Mouse (Mus musculus): ENCODE data around the gene Pik3cd.

The Pik3cd gene

DNA sequence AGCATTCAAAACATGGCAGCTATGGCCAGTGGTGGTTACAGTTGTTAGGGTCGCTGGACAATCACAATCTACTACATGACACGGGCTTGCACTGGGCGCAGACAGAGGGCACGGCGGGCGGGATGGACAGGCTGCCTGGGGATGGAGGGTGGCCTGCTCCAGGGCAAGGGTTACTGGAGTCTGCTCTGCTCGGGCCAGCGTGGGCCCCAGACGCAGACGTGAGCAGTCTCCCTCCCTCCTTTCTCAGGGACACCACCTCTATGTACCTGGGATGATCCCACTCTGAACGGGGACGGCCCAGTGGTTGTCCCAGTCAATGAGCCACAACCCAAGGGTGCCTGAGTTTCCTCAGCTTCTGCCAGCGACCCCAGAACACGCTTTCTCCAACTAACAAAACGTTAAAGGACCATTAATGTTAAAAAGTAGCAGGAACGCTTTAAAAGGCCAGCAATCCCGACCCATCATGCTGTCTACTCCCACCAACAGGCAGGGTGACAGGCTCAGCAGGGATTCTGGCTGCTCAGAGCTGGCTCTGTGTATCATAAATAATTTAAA, 22.6 kb upstream of the Pik3cd start:
- in situ Hi-C loops (cut with MboI, MseI), result no loop called here

DNA sequence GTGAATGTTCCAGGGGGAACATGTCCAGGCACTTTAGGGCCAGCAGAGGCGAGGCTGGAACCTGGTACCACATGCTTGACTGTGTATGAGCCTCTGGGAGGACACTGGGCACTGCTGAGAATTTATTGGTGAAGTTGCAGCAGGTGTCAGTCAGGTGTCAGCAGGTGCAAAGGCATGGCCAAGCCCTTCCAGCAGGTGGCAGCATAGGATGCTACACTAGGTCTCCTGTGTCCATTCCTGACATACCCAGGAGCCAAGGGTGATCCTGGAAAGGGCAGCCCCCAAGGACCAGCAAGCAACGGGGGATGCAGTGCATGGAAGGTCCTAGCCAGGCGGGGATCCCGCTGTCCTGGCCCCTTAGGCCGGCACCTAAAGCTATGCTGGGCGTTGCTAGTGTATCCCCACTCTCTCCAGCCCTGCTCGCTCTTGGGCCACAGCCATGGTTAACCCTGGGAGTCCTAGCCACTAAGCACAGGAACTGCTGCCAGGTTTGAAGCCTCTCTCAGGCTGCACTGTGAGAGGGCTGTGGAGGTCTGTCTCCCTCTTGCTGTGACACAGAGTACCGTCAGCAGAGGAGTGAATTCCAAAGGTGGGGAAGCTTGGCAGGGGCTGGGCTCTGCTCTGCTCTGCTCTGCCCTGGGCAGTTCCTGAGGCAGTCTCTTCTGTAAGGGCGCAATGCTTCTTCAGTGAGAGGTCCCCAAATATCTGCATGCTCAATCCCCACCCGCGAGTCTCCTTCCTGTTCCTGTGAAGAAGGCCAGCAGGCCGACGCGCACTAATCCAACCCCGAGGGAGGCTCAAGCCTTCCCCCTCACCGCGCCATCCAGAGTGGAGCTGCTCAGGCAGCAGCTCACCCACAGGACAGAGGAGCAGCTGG, 21.7 kb upstream of the Pik3cd start:
- in situ Hi-C loops (cut with MboI, MseI), result no loop called here

DNA sequence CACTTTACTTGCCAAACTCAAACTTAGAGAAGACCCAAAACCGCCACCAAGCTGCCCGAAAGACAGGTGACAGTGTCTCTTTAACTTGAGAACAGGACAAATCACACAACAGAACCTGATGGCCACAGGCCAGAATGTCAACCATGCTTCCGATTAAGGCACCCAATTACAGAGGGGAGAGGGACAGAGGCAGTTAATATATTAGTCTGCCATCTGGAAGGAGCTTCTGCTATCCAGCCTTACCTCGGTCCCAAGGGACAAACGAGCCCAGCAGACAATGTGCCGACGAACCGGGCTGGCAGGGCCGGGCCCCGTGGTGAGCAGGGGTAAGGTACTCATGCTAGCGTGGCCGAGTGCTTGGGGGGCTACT, 20.6 kb upstream of the Pik3cd start:
- in situ Hi-C loops (cut with MboI, MseI), result no loop called here

DNA sequence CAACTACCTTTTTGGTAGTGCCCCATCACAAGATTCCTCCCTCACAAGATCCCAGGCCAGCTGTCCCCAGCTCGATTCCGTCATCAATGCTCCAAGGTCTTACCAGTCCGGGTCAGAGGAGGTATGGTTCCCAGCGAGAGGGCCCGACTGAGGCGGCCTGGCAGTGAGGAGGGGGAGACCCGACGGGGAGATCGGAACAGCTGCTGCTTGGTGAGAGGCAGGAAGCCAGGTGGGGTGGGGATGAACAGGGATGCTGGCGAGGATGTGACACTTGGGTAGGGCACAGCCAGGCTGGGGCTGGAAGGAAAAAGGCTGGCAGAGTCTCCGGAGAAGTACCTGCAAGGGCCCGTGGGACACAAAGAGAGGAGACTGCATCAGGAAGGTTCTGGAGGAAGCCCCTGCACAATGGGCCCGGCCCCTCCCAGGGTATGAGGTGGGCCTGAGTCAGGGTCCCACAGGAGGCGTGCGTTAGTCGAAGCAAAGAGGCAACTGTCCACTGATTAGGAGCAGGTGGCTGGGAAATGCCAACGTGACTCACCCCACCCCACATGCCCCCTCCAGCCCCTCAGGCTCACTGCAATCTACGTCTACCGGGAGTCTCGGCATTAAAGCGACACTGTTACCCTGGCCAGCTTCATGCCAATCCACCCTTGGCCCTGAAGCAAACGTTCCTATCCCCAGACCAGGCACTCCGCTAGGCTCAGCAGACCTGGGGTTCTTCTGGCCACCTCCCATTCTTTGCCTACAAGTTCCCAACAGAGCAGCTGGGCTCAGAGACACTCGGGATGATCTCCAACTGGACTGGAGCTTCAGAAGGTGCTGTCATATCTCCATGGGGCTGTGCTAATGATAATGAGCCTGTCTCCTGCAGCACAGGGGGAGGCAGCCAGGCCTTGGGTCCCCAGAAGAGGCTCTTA, 20.0 kb upstream of the Pik3cd start:
- in situ Hi-C loops (cut with MboI, MseI), result no loop called here

DNA sequence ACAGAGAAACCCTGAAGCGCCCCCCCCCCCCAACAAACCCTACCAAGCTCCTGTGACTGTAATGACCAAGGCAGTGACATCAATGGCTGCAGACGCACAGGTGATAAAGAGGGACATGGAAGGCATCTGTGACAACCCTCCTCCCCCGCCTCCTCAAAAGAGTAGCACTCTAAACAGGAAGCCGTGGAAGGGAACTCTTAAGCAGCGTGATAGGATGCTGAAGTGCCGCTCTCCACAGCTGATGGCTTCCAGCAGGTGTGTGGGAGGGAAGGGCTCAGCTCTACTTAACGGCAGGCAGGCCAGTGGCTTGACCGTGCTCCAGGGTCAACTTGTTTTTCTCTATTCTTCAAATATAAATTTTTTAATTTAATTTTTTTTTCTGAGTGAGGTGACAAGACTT, 18.8 kb upstream of the Pik3cd start:
- in situ Hi-C loops (cut with MboI, MseI), result no loop called here

DNA sequence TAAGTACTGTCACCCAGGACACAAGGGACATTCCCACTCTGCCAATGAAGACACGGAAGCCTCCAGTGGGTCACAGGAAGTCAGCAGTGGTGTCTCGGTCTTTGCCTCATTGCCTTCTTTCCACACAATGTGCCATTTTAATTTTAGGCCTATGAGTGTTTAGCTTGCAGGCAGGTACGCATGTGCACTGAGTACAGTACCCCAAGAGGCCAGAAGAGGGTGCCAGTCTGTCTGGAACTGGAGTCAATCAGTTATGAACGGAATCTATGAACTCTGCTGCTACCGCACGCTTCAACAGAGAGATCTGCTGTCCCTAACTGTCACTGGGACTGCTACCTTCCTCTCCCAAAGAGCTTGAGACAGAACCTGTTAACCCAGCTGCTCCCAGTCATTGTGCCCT, 17.3 kb upstream of the Pik3cd start:
- in situ Hi-C loops (cut with MboI, MseI), result no loop called here

DNA sequence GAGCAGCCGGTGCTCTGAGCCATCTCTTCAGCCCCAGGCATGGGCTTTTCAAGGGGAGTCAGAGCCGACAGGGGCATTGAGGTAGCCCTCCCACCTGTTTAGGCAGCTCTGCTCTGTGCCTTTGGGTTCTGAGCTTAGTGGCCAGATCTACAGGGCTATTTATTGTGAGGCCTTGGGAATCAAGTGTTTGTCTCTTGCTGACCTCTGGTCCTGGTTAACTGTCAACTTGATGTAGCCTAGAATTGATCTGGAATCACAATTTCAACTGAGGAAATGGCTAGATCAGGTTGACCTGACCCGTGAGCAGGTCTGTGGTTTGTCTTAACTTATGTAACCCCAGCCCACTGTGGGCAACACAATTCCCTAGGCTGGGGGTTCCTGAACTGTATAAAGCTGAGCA, 12.2 kb upstream of the Pik3cd start:
- in situ Hi-C loops (cut with MboI, MseI), result no loop called here

DNA sequence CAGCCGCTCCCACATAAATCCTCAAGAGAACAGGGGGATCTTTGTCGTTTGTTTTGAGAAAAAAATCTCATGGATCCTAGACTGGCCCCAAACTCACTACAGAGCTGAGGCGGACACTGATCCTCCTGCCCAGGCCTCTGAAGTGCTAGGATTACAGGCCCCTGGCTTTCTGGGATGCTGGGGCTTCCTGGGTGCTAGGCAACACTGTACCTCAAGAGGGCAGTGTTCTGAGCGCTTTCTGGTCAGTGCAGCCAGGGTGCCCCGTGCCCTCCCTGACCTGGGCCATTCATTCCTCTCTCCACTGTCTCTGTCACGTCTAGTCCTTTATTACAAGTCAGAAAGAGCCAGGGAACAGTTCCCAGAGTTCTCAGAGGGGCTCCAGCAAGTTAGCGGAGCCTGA, 9.6 kb upstream of the Pik3cd start:
- in situ Hi-C loops (cut with MboI, MseI), result no loop called here

DNA sequence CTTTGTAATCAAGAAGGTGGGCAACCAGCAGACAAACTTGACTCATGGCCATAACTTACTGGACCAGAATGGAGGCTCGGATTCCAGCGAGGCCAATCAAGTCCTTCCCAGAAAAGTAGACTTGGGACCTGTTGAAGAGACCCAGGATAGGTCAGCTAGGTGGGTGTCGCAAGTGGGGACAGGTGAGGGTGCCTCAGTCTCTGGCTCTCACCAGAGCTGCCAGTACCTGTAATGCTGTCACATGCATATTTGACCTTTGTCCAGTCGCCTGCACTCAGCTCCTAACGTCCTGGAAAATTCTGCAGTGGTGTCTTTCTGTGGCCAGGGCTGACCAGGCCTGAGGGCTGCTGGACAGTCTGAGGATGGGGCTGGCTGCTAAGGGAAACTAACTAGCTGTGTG, 9.1 kb upstream of the Pik3cd start:
- in situ Hi-C loops (cut with MboI, MseI), result no loop called here

DNA sequence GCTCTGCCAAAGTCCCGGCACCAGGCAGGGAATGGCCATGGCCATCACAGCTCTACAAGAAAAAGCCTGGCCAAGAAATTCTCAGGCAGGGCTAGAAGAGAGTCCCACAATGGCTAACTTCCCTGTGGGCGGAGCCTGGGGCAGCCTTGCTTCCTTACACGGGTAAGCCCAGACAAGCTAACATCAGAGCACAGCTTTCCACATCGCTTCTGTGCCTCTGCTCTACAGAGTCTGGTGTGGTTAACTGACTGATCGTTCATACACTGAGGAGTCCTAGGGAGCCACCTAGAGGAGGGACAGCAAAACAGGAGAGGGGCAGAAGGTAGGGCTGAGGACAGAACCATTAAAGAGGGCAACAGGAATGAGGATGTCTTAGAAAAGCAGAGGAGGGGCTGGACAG, 8.1 kb upstream of the Pik3cd start:
- in situ Hi-C loops (cut with MboI, MseI), result no loop called here

DNA sequence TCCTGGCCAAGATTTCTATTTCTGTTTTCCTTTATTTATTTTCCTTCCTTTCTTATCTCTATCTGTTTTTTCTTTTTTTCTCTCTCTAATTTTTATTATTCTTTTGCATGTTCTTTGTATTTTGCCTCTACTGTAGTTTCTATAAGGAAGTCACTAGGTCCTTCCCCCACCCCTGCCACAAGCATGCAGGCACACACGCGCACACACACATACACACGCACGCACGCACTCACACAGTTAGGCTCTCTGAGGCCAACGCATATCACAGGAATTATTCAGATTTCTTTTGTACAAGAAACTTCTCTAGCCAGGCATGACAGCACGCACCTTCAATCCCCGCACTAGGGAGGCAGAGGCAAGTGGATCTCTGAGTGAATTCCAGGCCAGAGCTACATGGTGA, 3.6 kb upstream of the Pik3cd start:
- in situ Hi-C loops (cut with MboI, MseI), result no loop called here

DNA sequence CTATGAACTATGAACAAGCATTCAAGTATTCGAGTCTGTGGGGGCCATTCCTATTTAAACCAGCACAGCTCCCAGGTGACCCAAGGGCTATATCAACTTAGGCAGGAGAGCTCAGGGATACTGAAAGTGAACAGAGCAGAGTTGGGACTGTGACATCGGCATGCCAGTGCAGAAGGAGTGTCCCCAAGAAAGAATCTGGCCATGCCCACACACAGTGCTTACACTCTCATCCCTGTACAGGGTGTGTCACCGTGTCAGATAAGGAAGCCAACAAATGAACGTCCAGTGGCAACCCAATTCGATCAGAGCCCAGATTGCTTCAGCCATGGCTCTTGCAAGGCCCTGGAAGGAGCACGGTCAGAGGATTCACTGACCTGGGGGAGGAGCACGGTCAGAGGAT, 2.9 kb upstream of the Pik3cd start:
- in situ Hi-C loops (cut with MboI, MseI), result no loop called here

DNA sequence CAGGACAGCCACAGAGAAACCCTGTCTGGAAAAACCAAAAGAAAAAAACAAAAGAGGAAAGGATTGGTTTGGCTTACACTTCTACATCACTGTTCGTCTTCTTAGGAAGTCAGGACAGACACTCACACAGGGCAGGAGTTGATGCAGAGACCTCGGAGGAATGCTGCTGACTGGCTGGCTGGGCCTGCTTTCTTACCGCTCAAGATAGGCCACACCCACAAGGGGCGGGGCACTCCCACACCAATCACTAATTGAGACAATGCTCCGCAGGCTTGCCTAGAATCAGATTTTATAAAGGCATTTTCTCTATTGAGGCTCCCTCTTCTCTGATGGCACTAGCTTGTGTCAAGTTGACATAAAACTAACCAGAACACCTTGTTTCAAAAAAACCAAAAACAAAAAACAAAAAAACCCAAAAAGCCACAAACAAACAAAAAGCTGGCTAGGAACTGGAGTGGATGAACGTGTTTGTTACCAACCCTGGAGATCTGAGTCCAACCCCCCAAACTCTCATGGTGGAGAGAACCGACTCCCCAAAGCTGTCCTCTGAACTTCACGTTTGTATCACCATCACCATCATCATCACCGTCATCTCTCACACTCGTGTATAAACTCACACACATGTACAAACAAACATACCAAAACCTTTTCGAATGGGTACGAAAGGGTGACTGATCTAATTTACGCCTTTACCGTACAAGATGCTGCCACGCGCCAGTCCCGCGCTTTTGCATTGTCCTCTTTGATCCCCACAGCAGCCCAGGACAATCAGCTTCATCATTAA, 753 bp downstream of the Pik3cd start:
- in situ Hi-C loops (cut with MboI, MseI), result no loop called here

DNA sequence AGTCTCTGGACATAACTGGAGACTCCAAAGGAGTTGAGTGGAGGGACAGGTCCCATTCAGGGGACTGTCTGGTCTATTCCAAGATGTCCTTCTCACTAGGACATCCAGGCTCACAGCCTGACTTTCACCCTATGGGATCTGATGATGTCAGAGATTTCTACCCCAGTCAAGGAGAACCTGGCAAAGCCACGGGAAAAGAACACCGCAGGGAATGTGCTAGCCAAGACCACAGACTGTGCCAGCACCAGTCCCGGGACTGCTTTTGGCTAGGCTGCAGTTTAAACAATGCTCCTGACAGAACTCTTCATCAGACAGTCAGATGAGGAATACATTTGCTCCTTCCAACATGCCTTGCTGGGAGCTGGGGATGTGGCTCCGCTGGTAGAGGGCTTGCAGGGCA, 2.4 kb downstream of the Pik3cd start:
- in situ Hi-C loops (cut with MboI, MseI), result loop anchor here (5.0 kb wide), 1 partner anchor 1222 kb away; no protein-coding TSS in a partner anchor

DNA sequence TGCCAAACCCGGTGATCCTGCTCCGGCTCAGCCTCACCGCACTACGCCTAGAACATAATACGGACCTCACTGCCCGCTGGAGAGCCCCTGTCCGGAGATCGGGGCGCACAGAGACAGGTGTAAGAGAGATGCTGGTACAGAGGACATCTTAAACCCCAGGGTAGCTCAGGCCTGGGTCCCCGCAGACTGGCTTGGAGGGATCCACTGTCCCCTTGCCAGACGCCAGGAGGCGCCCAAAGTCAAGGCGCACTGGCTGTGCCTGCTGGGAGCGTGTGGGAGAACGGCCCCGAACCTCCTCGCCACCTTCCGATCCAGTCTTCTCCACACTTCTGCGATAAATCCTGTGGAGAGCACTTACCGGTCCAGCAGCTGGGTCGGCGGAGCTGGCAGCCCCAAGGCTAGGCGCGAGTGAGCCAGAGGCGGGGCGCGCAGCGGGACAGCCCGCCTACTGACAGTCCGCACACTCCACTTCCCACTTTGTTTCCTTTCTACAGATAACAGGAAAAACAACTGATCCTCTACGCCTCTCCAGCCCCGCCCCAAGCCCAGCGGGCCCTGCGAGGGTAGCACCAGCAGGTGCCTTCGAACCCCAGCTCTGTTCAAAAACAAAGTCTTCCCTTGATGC, 4.1 kb downstream of the Pik3cd start:
- in situ Hi-C loops (cut with MboI, MseI), result loop anchor here (5.0 kb wide), 1 partner anchor 1224 kb away; no protein-coding TSS in a partner anchor

DNA sequence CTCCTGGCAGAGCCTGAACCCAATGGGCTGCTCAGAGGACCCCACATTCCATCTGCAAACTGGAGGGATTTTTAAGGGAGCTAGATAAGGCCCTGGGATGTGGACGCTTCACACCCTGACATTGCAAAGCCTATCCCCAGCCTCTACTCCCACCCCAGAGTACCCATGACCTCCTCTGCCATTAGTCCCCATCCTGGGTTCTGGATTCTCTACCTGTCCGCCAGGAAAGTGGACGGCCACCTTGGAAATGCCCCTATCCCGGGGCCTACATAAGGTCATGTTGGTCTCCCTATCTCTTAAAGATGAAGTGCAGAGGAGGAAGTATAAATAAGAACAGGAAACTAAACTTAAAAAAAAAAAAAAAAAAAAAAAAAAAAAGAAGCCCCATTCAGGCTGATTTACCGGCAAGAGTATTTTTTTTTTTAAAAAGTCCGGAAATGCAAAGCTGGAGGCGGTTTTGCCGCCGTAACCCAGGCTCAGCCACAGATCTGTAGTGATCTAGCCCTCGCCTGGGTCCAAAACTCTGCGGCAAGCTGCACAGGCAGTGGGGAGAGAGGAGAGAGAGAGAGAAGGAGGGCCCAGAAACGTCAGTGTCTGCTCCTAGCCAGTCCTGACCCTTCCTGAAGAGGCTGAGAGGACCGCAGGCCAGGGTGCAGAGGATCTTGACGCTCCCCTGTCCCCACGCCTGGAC, 4.7 kb downstream of the Pik3cd start:
- in situ Hi-C loops (cut with MboI, MseI), result loop anchor here (5.0 kb wide), 1 partner anchor 1225 kb away; no protein-coding TSS in a partner anchor

DNA sequence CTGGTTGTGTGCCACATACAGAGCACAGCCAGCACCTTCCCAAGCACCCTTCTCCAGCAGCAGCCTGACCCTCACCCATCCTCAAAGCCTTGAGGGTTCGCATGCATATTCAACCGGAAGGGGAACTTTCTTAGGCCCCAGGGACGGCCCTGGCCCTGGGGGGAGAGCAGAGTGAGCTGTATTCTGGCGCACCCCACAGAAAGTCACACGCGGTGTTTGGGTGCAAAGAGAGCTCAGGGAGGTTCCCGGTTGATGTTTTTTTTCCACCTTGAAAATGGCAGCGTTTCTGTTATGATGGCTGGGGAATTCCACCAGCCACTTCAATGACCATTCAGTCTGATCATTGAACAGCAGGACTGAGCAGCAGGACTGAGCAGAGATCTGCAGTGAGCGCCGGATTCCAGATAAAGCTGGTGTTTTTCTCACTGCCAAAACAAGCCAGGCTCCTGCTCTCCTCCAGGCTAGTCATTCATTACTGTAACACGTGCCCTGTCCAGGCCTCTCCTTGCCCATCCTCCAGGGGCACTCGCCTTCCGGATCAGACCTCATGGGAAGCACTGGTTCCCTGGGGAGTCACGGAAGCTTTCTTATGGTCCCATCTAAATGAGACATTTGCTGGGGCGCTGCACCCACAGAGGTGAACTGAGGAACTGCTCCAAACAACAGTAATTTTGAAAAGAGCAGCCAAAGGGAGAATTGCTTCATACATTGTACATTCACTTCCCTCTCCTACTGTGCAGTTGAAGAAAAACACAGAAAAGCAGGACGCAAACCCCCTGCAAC, 6.0 kb downstream of the Pik3cd start:
- in situ Hi-C loops (cut with MboI, MseI), result loop anchor here (5.0 kb wide), 1 partner anchor 1226 kb away; no protein-coding TSS in a partner anchor

DNA sequence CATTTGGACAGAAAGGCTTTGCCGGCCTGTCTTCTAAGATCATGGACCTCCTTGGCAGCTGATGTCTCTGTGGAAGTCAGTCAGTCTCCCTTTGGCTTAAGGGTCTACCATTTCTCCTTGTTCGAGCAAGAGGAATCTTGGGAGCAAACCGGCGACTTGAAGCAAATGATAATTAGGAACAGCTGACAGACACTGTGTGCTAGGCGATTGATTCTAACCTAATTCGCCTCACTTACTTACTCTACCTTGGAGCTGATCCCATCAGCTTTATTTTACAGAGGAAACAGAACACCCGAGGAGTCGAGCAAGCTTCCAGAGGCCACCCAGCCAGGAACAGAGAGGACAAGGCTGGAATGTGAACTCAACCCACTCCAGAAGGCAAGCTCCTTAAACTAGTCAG, 11.0 kb downstream of the Pik3cd start:
- in situ Hi-C loops (cut with MboI, MseI), result loop anchor here (5.0 kb wide), 1 partner anchor 39 kb away; no protein-coding TSS in a partner anchor

DNA sequence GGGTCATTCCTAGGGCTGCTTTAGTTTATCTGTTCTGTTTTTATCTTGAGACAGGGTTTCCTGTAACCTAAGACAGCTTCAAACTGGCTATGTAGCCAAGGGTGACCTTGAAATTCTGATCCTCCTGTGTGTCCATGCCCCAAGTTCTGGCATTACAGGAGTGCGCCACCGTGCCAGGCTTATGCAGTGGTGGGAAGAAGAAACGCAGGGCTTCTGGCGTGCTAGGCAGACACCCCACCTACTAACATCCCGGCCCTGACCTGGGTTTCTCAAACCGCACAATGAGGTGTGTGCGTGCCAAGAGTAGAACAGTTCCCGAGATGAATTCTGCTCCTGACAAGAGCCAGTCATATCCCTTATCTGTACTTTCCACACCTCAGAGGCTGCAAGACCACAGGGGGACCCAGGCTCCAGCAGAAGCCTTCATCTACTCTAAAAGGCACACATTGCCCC, 11.5 kb downstream of the Pik3cd start:
- in situ Hi-C loops (cut with MboI, MseI), result loop anchor here (5.0 kb wide), 1 partner anchor 39 kb away; no protein-coding TSS in a partner anchor
